Mouse (Mus musculus): ENCODE results near the gene Gm28036. TPM values are rescaled to one million over a fixed set of nuclear protein-coding genes. Genes with fewer than 3 reads are reported as not detected.

Gm28036 gene
- polyA plus RNA-seq (2015; fragmentation: Illumina TruSeq; extraction: RNeasy Lipid Tissue Mini Kit (QIAGEN cat#74804); ENCODE audit: low read depth, low replicate concordance) = 13.9 TPM

DNA sequence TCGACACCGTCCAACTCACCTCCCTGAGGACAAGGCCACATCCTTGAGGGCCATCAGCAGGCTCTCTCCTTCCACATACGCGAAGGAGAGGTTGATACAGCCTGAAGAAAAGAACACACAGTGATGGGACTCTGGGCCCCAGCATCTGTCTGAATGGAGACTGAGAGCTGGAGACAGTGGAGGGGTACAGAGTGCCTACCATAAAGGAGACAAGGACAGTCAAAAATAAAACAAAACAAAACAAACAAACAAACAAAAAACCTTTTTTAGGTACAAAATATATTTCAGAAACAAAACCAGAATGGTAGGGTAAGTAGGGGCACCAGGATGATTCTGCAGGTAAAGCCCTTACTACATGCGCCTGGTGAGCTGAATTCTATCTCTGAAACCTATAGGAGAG lies at the start of gene Gm28036:
Gene Gm28036, minus strand, starts transcription at position 101 of the 400 bp plus-strand sequence.

DNA sequence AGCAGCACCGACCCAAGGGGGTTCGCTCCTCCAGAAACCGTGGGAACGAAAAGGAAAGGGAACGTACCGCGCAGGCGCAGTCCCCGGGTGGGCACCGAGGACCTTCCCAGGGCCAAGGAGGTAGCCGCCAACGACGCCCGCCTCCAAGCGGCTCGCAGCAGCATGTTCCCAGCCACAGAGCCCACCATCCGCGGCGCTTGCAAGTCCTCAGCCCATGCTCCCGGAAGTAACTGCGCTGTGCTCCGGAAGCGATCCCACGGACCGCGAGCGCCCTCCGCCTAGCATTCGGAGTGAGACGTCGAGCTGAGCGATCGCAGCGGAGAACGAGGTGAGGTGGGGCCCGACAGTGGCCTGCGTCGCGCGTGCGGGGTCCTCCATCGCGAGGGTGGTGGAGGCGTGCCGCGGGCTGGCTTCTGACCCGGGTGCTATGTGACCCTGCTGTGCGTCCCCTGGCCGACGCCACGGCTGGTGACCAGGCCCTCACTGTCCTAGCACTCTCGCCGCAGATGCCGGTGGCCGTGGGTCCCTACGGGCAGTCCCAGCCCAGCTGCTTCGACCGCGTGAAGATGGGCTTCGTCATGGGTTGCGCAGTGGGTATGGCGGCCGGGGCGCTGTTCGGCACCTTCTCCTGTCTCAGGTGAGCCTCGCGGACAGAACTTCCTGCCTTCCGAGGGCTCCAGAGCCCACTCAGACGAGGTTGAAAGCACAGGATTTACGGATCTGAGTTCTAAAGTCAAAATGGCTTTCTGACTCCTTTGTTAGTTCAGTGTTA lies 17.2 kb upstream of the Gm28036 start, which contains the start of the genes Romo1 and Nfs1:
Gene Romo1, plus strand, starts transcription at position 87 of the 772 bp plus-strand sequence.
Gene Nfs1, minus strand, starts transcription at position 234 of the 772 bp plus-strand sequence.

GRCm38 (mm10) chr2:156111358-156112079 lies 15.4 kb downstream of the Gm28036 start, which contains the start of the genes Cpne1 and Rbm12:
TSS of gene Cpne1 (minus strand) at chr2:156111965.
TSS of gene Rbm12 (minus strand) at chr2:156111978.

DNA sequence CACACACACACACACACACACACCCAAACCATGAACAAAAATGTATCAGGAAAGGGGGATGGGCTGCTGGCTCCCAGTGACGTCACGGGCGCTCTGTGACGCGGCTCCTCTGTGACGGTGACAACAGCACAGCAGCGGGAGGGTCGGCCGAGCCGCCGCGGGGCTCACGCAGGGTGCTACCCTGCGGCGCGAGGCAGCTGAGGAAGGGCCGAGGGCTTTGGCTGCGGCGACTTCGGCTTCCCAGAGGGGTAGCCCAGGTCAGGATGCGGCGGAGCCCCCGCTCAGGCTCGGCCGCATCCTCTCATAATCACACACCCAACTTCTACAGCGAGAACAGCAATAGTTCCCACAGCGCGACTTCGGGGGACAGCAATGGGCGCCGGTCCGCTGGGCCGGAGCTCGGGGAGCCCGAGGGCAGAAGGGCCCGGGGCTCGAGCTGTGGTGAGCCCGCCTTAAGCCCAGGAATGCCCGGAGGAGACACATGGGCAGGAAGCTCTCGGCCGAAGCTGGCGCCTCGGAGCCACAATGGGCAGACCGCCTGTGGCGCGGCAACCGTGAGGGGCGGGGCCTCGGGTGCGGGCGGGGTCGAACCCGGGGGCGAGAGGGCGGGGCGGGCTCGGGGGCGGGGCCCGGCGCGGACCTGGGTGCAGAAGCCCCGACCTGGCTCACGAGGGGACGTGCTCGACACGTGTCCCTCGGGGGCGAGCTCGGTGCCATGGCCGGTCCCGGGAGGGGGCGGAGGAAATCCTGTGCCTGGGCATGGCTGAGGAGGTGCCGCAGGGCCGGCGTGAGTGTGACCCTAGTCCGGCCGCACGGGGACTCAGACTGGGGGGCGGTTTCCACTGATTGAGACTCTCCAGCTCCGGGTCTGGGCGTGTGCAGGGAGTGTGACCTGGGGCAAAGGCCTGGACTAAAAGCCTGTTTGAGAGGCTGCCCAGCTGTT lies 61.5 kb downstream of the Gm28036 start, which contains the start of gene Spag4:
Gene Spag4, plus strand, starts transcription at position 77 of the 943 bp plus-strand sequence.

DNA sequence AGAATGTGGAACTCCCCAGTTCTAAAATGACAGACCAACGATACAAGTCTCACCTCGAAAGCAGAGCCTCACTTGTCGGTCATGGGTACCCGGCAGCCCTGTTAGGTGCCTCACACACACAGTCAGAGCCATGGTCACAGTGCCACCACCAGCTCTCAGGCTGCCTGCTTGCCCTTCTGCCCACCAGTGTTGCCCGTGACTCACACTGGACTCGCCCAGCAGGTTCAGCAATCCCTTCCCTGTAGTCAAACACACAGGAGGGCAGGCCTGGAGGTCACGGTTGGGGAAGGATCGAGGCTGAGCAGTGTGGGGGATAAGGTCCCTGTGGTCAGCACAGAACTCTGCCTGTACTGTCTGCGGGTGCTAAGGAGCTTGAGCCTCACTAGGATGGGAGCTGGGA lies 74.1 kb downstream of the Gm28036 start, which contains the start of gene Fer1l4:
Gene Fer1l4, minus strand, starts transcription at position 132 of the 400 bp plus-strand sequence.

Other genes with a start within 250 kb of the Gm28036 start
- 119 TPM for gene Uqcc1, start 196.8 kb downstream of the Gm28036 start, polyA plus RNA-seq (2015; fragmentation: Illumina TruSeq; extraction: RNeasy Lipid Tissue Mini Kit (QIAGEN cat#74804); ENCODE audit: low read depth, low replicate concordance)
- not detected for gene Gm15557, start 186.4 kb downstream of the Gm28036 start, polyA plus RNA-seq (2015; fragmentation: Illumina TruSeq; extraction: RNeasy Lipid Tissue Mini Kit (QIAGEN cat#74804); ENCODE audit: low read depth, low replicate concordance)
- gene Gdf5, start 181.7 kb downstream of the Gm28036 start, polyA plus RNA-seq (2015; fragmentation: Illumina TruSeq; extraction: RNeasy Lipid Tissue Mini Kit (QIAGEN cat#74804); ENCODE audit: low read depth, low replicate concordance) = 0.31 TPM
- 11.4 TPM for gene Cep250, start 170.6 kb downstream of the Gm28036 start, polyA plus RNA-seq (2015; fragmentation: Illumina TruSeq; extraction: RNeasy Lipid Tissue Mini Kit (QIAGEN cat#74804); ENCODE audit: low read depth, low replicate concordance)
- gene 6430550D23Rik, start 119.1 kb downstream of the Gm28036 start, polyA plus RNA-seq (2015; fragmentation: Illumina TruSeq; extraction: RNeasy Lipid Tissue Mini Kit (QIAGEN cat#74804); ENCODE audit: low read depth, low replicate concordance) = 2.2 TPM
- gene Ergic3, start 119.0 kb downstream of the Gm28036 start, polyA plus RNA-seq (2015; fragmentation: Illumina TruSeq; extraction: RNeasy Lipid Tissue Mini Kit (QIAGEN cat#74804); ENCODE audit: low read depth, low replicate concordance) = 256 TPM
- gene Fer1l4, start 74.1 kb downstream of the Gm28036 start, polyA plus RNA-seq (2015; fragmentation: Illumina TruSeq; extraction: RNeasy Lipid Tissue Mini Kit (QIAGEN cat#74804); ENCODE audit: low read depth, low replicate concordance) = not detected
- 4.4 TPM for gene Spag4, start 61.9 kb downstream of the Gm28036 start, polyA plus RNA-seq (2015; fragmentation: Illumina TruSeq; extraction: RNeasy Lipid Tissue Mini Kit (QIAGEN cat#74804); ENCODE audit: low read depth, low replicate concordance)
- gene Cpne1, start 15.1 kb downstream of the Gm28036 start, polyA plus RNA-seq (2015; fragmentation: Illumina TruSeq; extraction: RNeasy Lipid Tissue Mini Kit (QIAGEN cat#74804); ENCODE audit: low read depth, low replicate concordance) = 29.0 TPM
- gene Rbm12, start 15.1 kb downstream of the Gm28036 start, polyA plus RNA-seq (2015; fragmentation: Illumina TruSeq; extraction: RNeasy Lipid Tissue Mini Kit (QIAGEN cat#74804); ENCODE audit: low read depth, low replicate concordance) = 11.2 TPM
- 157 TPM for gene Romo1, start 16.9 kb upstream of the Gm28036 start, polyA plus RNA-seq (2015; fragmentation: Illumina TruSeq; extraction: RNeasy Lipid Tissue Mini Kit (QIAGEN cat#74804); ENCODE audit: low read depth, low replicate concordance)
- 49.6 TPM for gene Nfs1, start 17.1 kb upstream of the Gm28036 start, polyA plus RNA-seq (2015; fragmentation: Illumina TruSeq; extraction: RNeasy Lipid Tissue Mini Kit (QIAGEN cat#74804); ENCODE audit: low read depth, low replicate concordance)
- 187 TPM for gene Rbm39, start 53.1 kb upstream of the Gm28036 start, polyA plus RNA-seq (2015; fragmentation: Illumina TruSeq; extraction: RNeasy Lipid Tissue Mini Kit (QIAGEN cat#74804); ENCODE audit: low read depth, low replicate concordance)
- gene Phf20, start 69.4 kb upstream of the Gm28036 start, polyA plus RNA-seq (2015; fragmentation: Illumina TruSeq; extraction: RNeasy Lipid Tissue Mini Kit (QIAGEN cat#74804); ENCODE audit: low read depth, low replicate concordance) = 35.2 TPM
- 8.5 TPM for gene Cnbd2, start 185.2 kb upstream of the Gm28036 start, polyA plus RNA-seq (2015; fragmentation: Illumina TruSeq; extraction: RNeasy Lipid Tissue Mini Kit (QIAGEN cat#74804); ENCODE audit: low read depth, low replicate concordance)
- gene Scand1, start 185.6 kb upstream of the Gm28036 start, polyA plus RNA-seq (2015; fragmentation: Illumina TruSeq; extraction: RNeasy Lipid Tissue Mini Kit (QIAGEN cat#74804); ENCODE audit: low read depth, low replicate concordance) = 17.7 TPM